Mouse (Mus musculus): ENCODE data around the gene Acad11. TPM values are rescaled to one million over a fixed set of nuclear protein-coding genes. Genes with fewer than 3 reads are reported as not detected.

The Acad11 gene
- polyA plus RNA-seq, 1 experiment from 2014 or later, result 12.9 TPM

- Histone ChIP-seq H3K4me1 (replicated peaks; ENCODE audit: control insufficient read depth, insufficient read depth, low read length) (no peaks in the 10 kb centered on the region), H3K36me3 (ENCODE audit: control insufficient read depth, insufficient read depth, low read length) (no peaks in the 10 kb centered on the region), H3K9me3 (ENCODE audit: control insufficient read depth, low read length) (no peaks in the 10 kb centered on the region), H3K4me2 (no peak overlapping the region), H3K9ac (ENCODE audit: low read depth, low read length) (no peak overlapping the region), H3K27ac (ENCODE audit: low read depth, low read length) (no peak overlapping the region), H3K4me3 (ENCODE audit: low read depth, low read length) (no peak overlapping the region), H3K27me3 (replicated peaks; ENCODE audit: control insufficient read depth, insufficient read depth, low read length) (no peaks in the 10 kb centered on the region)
- no peak for DNase-seq (ENCODE audit: low spot score)
- 54% methylated on average over 5 of the region's 5 CpGs for WGBS
- no peak for ATAC-seq (replicated peaks; ENCODE audit: low FRiP score)
Measured at GRCm38 (mm10) chr9:104098256-104098655, 35.1 kb downstream of the Acad11 start.

DNA sequence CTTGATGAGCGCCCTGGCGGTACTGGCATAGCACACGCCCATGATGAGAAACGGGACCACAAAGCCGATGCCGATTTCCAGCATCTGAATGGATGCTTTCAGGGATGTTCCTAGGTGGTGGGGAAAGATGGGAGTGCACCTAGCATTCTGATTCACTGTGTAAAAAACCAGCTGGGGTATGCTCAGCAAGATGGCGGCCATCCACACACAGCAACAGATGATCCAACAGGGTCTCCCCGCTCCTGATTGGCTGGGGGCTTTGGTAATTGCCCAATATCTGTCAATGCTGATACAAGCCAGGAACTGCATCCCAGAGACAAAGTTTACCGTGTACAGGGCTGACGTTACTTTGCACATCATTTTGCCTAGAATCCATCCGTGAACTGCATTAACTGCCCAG lies 35.9 kb downstream of the Acad11 start:
- Histone ChIP-seq H3K4me2 (no peak overlapping the region), H3K4me3 (ENCODE audit: low read depth, low read length) (no peak overlapping the region), H3K27ac (ENCODE audit: low read depth, low read length) (no peak overlapping the region), H3K9ac (ENCODE audit: low read depth, low read length) (no peak overlapping the region), H3K27me3 (replicated peaks; ENCODE audit: control insufficient read depth, insufficient read depth, low read length) (no peaks in the 10 kb centered on the region), H3K4me1 (replicated peaks; ENCODE audit: control insufficient read depth, insufficient read depth, low read length) (no peaks in the 10 kb centered on the region), H3K9me3 (ENCODE audit: control insufficient read depth, low read length) (no peaks in the 10 kb centered on the region), H3K36me3 (ENCODE audit: control insufficient read depth, insufficient read depth, low read length) (no peaks in the 10 kb centered on the region)
- no peak for ATAC-seq (replicated peaks; ENCODE audit: low FRiP score)
- 91% methylated on average over 11 of the region's 11 CpGs for WGBS
- DNase-seq (ENCODE audit: low spot score), result no peak

GRCm38 (mm10) chr9:104100822-104101221 lies 37.6 kb downstream of the Acad11 start:
- 70% methylated on average over 7 of the region's 7 CpGs for WGBS
- DNase-seq (ENCODE audit: low spot score) (no peak), ATAC-seq (replicated peaks; ENCODE audit: low FRiP score) (no peak)
- H3K27ac ChIP-seq (ENCODE audit: low read depth, low read length), result no peak overlapping the region
- no peaks in the 10 kb centered on the region for H3K9me3 ChIP-seq (ENCODE audit: control insufficient read depth, low read length)
- H3K4me3 ChIP-seq (ENCODE audit: low read depth, low read length), result no peak overlapping the region
- no peak overlapping the region for H3K9ac ChIP-seq (ENCODE audit: low read depth, low read length)
- H3K4me2 ChIP-seq, result no peak overlapping the region
- H3K4me1 ChIP-seq (replicated peaks; ENCODE audit: control insufficient read depth, insufficient read depth, low read length), result no peaks in the 10 kb centered on the region
- H3K36me3 ChIP-seq (ENCODE audit: control insufficient read depth, insufficient read depth, low read length), result no peaks in the 10 kb centered on the region
- no peaks in the 10 kb centered on the region for H3K27me3 ChIP-seq (replicated peaks; ENCODE audit: control insufficient read depth, insufficient read depth, low read length)

- H3K4me2 ChIP-seq, result no peak overlapping the region
- ATAC-seq (replicated peaks; ENCODE audit: low FRiP score) (no peak), DNase-seq (ENCODE audit: low spot score) (no peak)
- no peaks in the 10 kb centered on the region for H3K27me3 ChIP-seq (replicated peaks; ENCODE audit: control insufficient read depth, insufficient read depth, low read length)
- H3K9ac ChIP-seq (ENCODE audit: low read depth, low read length), result no peak overlapping the region
- no peaks in the 10 kb centered on the region for H3K36me3 ChIP-seq (ENCODE audit: control insufficient read depth, insufficient read depth, low read length)
- WGBS, result 54% methylated on average over 3 of the region's 3 CpGs
- H3K4me3 ChIP-seq (ENCODE audit: low read depth, low read length), result no peak overlapping the region
- no peaks in the 10 kb centered on the region for H3K4me1 ChIP-seq (replicated peaks; ENCODE audit: control insufficient read depth, insufficient read depth, low read length)
- H3K27ac ChIP-seq (ENCODE audit: low read depth, low read length), result no peak overlapping the region
- H3K9me3 ChIP-seq (ENCODE audit: control insufficient read depth, low read length), result no peaks in the 10 kb centered on the region
Measured at GRCm38 (mm10) chr9:104101458-104101857, 38.3 kb downstream of the Acad11 start.

- H3K36me3 ChIP-seq (ENCODE audit: control insufficient read depth, insufficient read depth, low read length), result no peaks in the 10 kb centered on the region
- 47% methylated on average over 6 of the region's 6 CpGs for WGBS
- no peak for DNase-seq (ENCODE audit: low spot score)
- no peak overlapping the region for H3K27ac ChIP-seq (ENCODE audit: low read depth, low read length)
- H3K4me3 ChIP-seq (ENCODE audit: low read depth, low read length), result no peak overlapping the region
- no peak overlapping the region for H3K9ac ChIP-seq (ENCODE audit: low read depth, low read length)
- no peak overlapping the region for H3K4me2 ChIP-seq
- no peaks in the 10 kb centered on the region for H3K4me1 ChIP-seq (replicated peaks; ENCODE audit: control insufficient read depth, insufficient read depth, low read length)
- H3K27me3 ChIP-seq (replicated peaks; ENCODE audit: control insufficient read depth, insufficient read depth, low read length), result no peaks in the 10 kb centered on the region
- no peaks in the 10 kb centered on the region for H3K9me3 ChIP-seq (ENCODE audit: control insufficient read depth, low read length)
- ATAC-seq (replicated peaks; ENCODE audit: low FRiP score), result no peak
Measured at GRCm38 (mm10) chr9:104102301-104102700, 39.1 kb downstream of the Acad11 start.

DNA sequence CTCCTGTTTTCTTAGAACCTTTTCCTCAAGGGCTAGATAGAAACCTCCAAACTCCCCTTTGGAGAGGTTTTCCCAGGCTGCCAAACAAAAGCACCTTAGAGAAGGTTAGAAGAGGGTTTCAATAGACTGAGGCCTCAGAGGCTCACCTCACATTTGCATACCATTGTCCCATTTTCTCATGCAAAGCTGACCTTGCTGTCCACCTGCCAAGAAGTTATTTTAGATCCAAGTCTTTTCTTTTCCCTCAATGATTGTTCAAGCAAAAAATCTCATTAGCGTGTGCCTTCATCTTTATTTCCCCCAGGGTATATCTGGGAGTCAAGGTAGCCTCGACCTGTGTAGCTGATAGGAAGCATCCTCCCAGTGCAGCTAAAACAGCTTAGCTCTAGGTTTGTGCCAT lies 39.7 kb downstream of the Acad11 start:
- Histone ChIP-seq H3K27me3 (replicated peaks; ENCODE audit: control insufficient read depth, insufficient read depth, low read length) (no peaks in the 10 kb centered on the region), H3K9me3 (ENCODE audit: control insufficient read depth, low read length) (no peaks in the 10 kb centered on the region), H3K9ac (ENCODE audit: low read depth, low read length) (no peak overlapping the region), H3K36me3 (ENCODE audit: control insufficient read depth, insufficient read depth, low read length) (no peaks in the 10 kb centered on the region), H3K4me1 (replicated peaks; ENCODE audit: control insufficient read depth, insufficient read depth, low read length) (no peaks in the 10 kb centered on the region), H3K4me2 (no peak overlapping the region), H3K27ac (ENCODE audit: low read depth, low read length) (no peak overlapping the region), H3K4me3 (ENCODE audit: low read depth, low read length) (no peak overlapping the region)
- WGBS, result 64% methylated on average over 2 of the region's 2 CpGs
- no peak for ATAC-seq (replicated peaks; ENCODE audit: low FRiP score)
- no peak for DNase-seq (ENCODE audit: low spot score)

- no peak for ATAC-seq (replicated peaks; ENCODE audit: low FRiP score)
- Histone ChIP-seq H3K36me3 (ENCODE audit: control insufficient read depth, insufficient read depth, low read length) (no peaks in the 10 kb centered on the region), H3K4me1 (replicated peaks; ENCODE audit: control insufficient read depth, insufficient read depth, low read length) (no peaks in the 10 kb centered on the region), H3K9me3 (ENCODE audit: control insufficient read depth, low read length) (no peaks in the 10 kb centered on the region), H3K27me3 (replicated peaks; ENCODE audit: control insufficient read depth, insufficient read depth, low read length) (no peaks in the 10 kb centered on the region), H3K4me2 (no peak overlapping the region), H3K4me3 (ENCODE audit: low read depth, low read length) (no peak overlapping the region), H3K9ac (ENCODE audit: low read depth, low read length) (no peak overlapping the region), H3K27ac (ENCODE audit: low read depth, low read length) (no peak overlapping the region)
- WGBS, result 88% methylated on average over 2 of the region's 2 CpGs
- no peak for DNase-seq (ENCODE audit: low spot score)
Measured at GRCm38 (mm10) chr9:104104986-104105385, 41.8 kb downstream of the Acad11 start.

DNA sequence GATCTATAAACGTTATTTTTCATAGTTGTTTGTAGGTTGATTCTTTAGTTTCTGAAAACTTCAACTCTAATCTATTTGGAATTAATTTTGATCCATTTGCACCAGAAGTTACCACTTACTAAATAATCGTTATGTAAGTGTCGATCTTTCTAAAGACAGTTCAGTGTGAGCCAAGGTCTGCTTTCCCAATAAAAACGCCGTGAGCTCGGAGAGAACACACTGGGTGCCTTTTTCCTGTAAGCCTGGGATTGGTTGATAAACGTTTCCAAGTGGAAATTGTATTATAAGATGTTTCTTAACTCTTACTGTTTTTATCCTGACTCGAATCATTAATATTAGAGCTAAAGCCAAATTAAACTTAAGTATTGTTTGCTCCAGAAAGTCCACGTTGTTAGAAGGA lies 43.8 kb downstream of the Acad11 start:
- whole genome bisulfite sequencing, result 80% methylated on average over 9 of the region's 9 CpGs
- Histone ChIP-seq H3K4me1 (replicated peaks; ENCODE audit: control insufficient read depth, insufficient read depth, low read length) (no peaks in the 10 kb centered on the region), H3K9me3 (ENCODE audit: control insufficient read depth, low read length) (no peaks in the 10 kb centered on the region), H3K4me3 (ENCODE audit: low read depth, low read length) (no peak overlapping the region), H3K27ac (ENCODE audit: low read depth, low read length) (no peak overlapping the region), H3K4me2 (no peak overlapping the region), H3K27me3 (replicated peaks; ENCODE audit: control insufficient read depth, insufficient read depth, low read length) (no peaks in the 10 kb centered on the region), H3K36me3 (ENCODE audit: control insufficient read depth, insufficient read depth, low read length) (no peaks in the 10 kb centered on the region), H3K9ac (ENCODE audit: low read depth, low read length) (no peak overlapping the region)
- ATAC-seq (replicated peaks; ENCODE audit: low FRiP score), result no peak
- no peak for DNase-seq (ENCODE audit: low spot score)

DNA sequence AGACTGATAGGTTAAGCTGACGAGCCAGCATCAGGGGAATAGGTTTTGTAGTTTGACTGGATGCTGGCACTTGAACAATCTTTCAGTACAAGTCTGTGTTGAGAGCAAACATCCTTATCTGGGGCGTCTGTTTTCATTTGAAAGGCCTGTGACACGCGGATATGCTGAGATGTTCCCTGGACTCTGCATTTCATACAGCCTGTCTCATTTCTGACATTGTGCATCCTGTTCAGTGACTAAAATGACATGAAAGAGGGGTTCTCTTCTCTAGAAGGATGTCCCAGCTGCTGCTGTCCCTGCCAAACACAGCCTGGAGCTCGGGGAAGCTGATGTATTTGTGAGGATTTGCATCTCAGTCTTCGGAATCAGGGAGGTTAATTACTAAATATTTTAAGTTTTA lies 44.3 kb downstream of the Acad11 start:
- Histone ChIP-seq H3K36me3 (ENCODE audit: control insufficient read depth, insufficient read depth, low read length) (no peaks in the 10 kb centered on the region), H3K4me1 (replicated peaks; ENCODE audit: control insufficient read depth, insufficient read depth, low read length) (no peaks in the 10 kb centered on the region), H3K4me2 (no peak overlapping the region), H3K27ac (ENCODE audit: low read depth, low read length) (no peak overlapping the region), H3K9ac (ENCODE audit: low read depth, low read length) (no peak overlapping the region), H3K27me3 (replicated peaks; ENCODE audit: control insufficient read depth, insufficient read depth, low read length) (no peaks in the 10 kb centered on the region), H3K9me3 (ENCODE audit: control insufficient read depth, low read length) (no peaks in the 10 kb centered on the region), H3K4me3 (ENCODE audit: low read depth, low read length) (no peak overlapping the region)
- ATAC-seq (replicated peaks; ENCODE audit: low FRiP score), result no peak
- WGBS, result 64% methylated on average over 6 of the region's 6 CpGs
- DNase-seq (ENCODE audit: low spot score), result no peak

All from liver, embryonic 11.5 days (tissue).